Mouse (Mus musculus) cerebellum, postnatal 14 days (tissue): ENCODE measurements around the gene Kctd12.

Source experiments
- DNase-seq, 2 experiments: peaks; one replicate each; pipeline ENCODE4 v3.0.0; 2021; ENCODE audit warnings: mixed read lengths in 2 of 2

The Kctd12 gene

GRCm38 (mm10) chr14:102953511-102953910 is 28.9 kb downstream of the Kctd12 start:
- DNase-seq, result no peak

- DNase-seq, result no peak
These were observed 30.5 kb downstream of the Kctd12 start for GRCm38 (mm10) chr14:102951974-102952373.

GRCm38 (mm10) chr14:102947796-102948195 is 34.6 kb downstream of the Kctd12 start:
- DNase-seq, result peak; percentile 52 to 65

GRCm38 (mm10) chr14:102942222-102942843 is 40.1 kb downstream of the Kctd12 start:
- DNase-seq, result no peak

GRCm38 (mm10) chr14:102934878-102935277 is 47.6 kb downstream of the Kctd12 start:
- no peak for DNase-seq

- DNase-seq, result no peak
These were observed 51.5 kb downstream of the Kctd12 start for GRCm38 (mm10) chr14:102930933-102931332.

- DNase-seq, result no peak
These were observed 52.9 kb downstream of the Kctd12 start for GRCm38 (mm10) chr14:102929545-102929944.

- DNase-seq, result no peak
These were observed 54.5 kb downstream of the Kctd12 start for GRCm38 (mm10) chr14:102927847-102928466.
